Mouse (Mus musculus) limb, embryonic 11.5 days (tissue): ENCODE measurements around the gene Ppm1l. TPM values are rescaled to one million over a fixed set of nuclear protein-coding genes. Genes with fewer than 3 reads are reported as not detected.

ENCODE experiments used
- ATAC-seq: fragments of 200-750 bp; cut with Nextera tagmentation; 2 replicates; pipeline ENCODE4 v1.8.0; 2017; ENCODE audit warnings: low read depth; ENCODE audit not compliant: insufficient number of reproducible peaks, low FRiP score, low TSS enrichment
- DNase-seq: peaks from one replicate; pipeline ENCODE4 v3.0.0-alpha.2; 2015; ENCODE audit warnings: low spot score
- H3K27ac ChIP-seq: fragments of 300-500 bp; sonication (generic); replicated peaks from 2 replicates; pipeline ENCODE4 v1.5.1; 2014; ENCODE audit warnings: low read depth, mild to moderate bottlenecking, low read length
- H3K27me3 ChIP-seq: fragments of 300-500 bp; sonication (generic); 2 replicates; pipeline ENCODE4 v1.6.1; 2014; ENCODE audit warnings: mild to moderate bottlenecking, low read length, mixed read lengths; ENCODE audit not compliant: control insufficient read depth, insufficient read depth
- H3K36me3 ChIP-seq: fragments of 300-500 bp; sonication (generic); 2 replicates; pipeline ENCODE4 v1.6.1; 2014; ENCODE audit warnings: mild to moderate bottlenecking, low read length, moderate library complexity, mixed read lengths; ENCODE audit not compliant: control insufficient read depth, insufficient read depth
- H3K4me1 ChIP-seq: fragments of 300-500 bp; sonication (generic); 2 replicates; pipeline ENCODE4 v1.6.1; 2014; ENCODE audit warnings: low read length, mixed read lengths; ENCODE audit not compliant: control insufficient read depth, insufficient read depth
- H3K4me2 ChIP-seq: fragments of 300-500 bp; sonication (generic); 2 replicates; pipeline ENCODE4 v1.6.1; 2014; ENCODE audit warnings: low read depth, mild to moderate bottlenecking, moderate library complexity; ENCODE audit not compliant: severe bottlenecking
- H3K4me3 ChIP-seq: fragments of 300-500 bp; sonication (generic); 2 replicates; pipeline ENCODE4 v1.5.1; 2014; ENCODE audit warnings: low read depth, low read length
- H3K9ac ChIP-seq: fragments of 300-500 bp; sonication (generic); 2 replicates; pipeline ENCODE4 v1.6.1; 2014; ENCODE audit warnings: mild to moderate bottlenecking, low read length
- H3K9me3 ChIP-seq: fragments of 300-500 bp; sonication (generic); 2 replicates; pipeline ENCODE4 v1.6.1; 2016; ENCODE audit warnings: low read length; ENCODE audit not compliant: control insufficient read depth
- WGBS: fragments of 180-500 bp; shearing (Covaris S2); extraction: QIAGEN DNeasy Blood & Tissue Kit; methylation state at CpG from one replicate; pipeline ENCODE4 v1.1.7; 2014; 5-methylcytosine and 5-hydroxymethylcytosine counted together
- polyA plus RNA-seq: library from polyadenylated mRNA; unstranded; fragments of >200 nt; fragmentation: Nextera tagmentation; extraction: Ambion mirVana; gene quantifications from 2 replicates; pipeline ENCODE4 v1.2.1, GENCODE M21; 2014

The Ppm1l gene
- polyA plus RNA-seq, 1 experiment from 2014 or later = 10.5 TPM

GRCm38 (mm10) chr3:69527384-69527783, 210.7 kb downstream of the Ppm1l start:
- no peak for DNase-seq
- Histone ChIP-seq H3K4me1 (peaks cover 3% of the 10 kb centered on the region), H3K9ac (no peak overlapping the region), H3K27me3 (no peaks in the 10 kb centered on the region), H3K4me3 (no peak overlapping the region), H3K9me3 (no peaks in the 10 kb centered on the region), H3K27ac (no peak overlapping the region), H3K36me3 (no peaks in the 10 kb centered on the region), H3K4me2 (no peak overlapping the region)
- ATAC-seq = no peak
- WGBS = 65% methylated on average over 1 of the region's 1 CpGs

GRCm38 (mm10) chr3:69529576-69529975, 212.9 kb downstream of the Ppm1l start:
- 87% methylated on average over 7 of the region's 7 CpGs for WGBS
- H3K9me3 ChIP-seq = no peaks in the 10 kb centered on the region
- no peak overlapping the region for H3K4me3 ChIP-seq
- no peak overlapping the region for H3K9ac ChIP-seq
- H3K4me1 ChIP-seq = peaks cover 3% of the 10 kb centered on the region
- H3K36me3 ChIP-seq = no peaks in the 10 kb centered on the region
- H3K4me2 ChIP-seq = no peak overlapping the region
- no peak for ATAC-seq
- H3K27me3 ChIP-seq = no peaks in the 10 kb centered on the region
- DNase-seq = no peak
- no peak overlapping the region for H3K27ac ChIP-seq

- no peak for ATAC-seq
- DNase-seq = no peak
- no peak overlapping the region for H3K4me2 ChIP-seq
- no peaks in the 10 kb centered on the region; the same call in 1 of the 2 replicates for H3K4me1 ChIP-seq
- H3K36me3 ChIP-seq = no peaks in the 10 kb centered on the region
- no peak overlapping the region for H3K4me3 ChIP-seq
- no peak overlapping the region for H3K9ac ChIP-seq
- WGBS = 85% methylated on average over 9 of the region's 9 CpGs
- H3K27ac ChIP-seq = no peak overlapping the region
- H3K27me3 ChIP-seq = no peaks in the 10 kb centered on the region
- no peaks in the 10 kb centered on the region for H3K9me3 ChIP-seq
Measured at GRCm38 (mm10) chr3:69531511-69531910, 214.8 kb downstream of the Ppm1l start.

GRCm38 (mm10) chr3:69532687-69533086, 216.0 kb downstream of the Ppm1l start:
- Histone ChIP-seq H3K36me3 (no peaks in the 10 kb centered on the region), H3K9ac (no peak overlapping the region), H3K4me1 (peaks cover 2% of the 10 kb centered on the region; the same call in 1 of the 2 replicates), H3K4me3 (no peak overlapping the region), H3K4me2 (no peak overlapping the region), H3K27ac (no peak overlapping the region), H3K27me3 (no peaks in the 10 kb centered on the region), H3K9me3 (no peaks in the 10 kb centered on the region)
- no peak for DNase-seq
- WGBS = 84% methylated on average over 4 of the region's 4 CpGs
- ATAC-seq = no peak

GRCm38 (mm10) chr3:69535486-69535885, 218.8 kb downstream of the Ppm1l start:
- no peaks in the 10 kb centered on the region for H3K27me3 ChIP-seq
- 94% methylated on average over 10 of the region's 10 CpGs for WGBS
- no peak overlapping the region for H3K4me3 ChIP-seq
- ATAC-seq (no peak), DNase-seq (no peak)
- H3K36me3 ChIP-seq = no peaks in the 10 kb centered on the region
- peaks cover 2% of the 10 kb centered on the region; the same call in 1 of the 2 replicates for H3K4me1 ChIP-seq
- no peaks in the 10 kb centered on the region for H3K9me3 ChIP-seq
- no peak overlapping the region for H3K9ac ChIP-seq
- no peak overlapping the region for H3K27ac ChIP-seq
- no peak overlapping the region for H3K4me2 ChIP-seq

GRCm38 (mm10) chr3:69535941-69536647, 219.4 kb downstream of the Ppm1l start:
- Histone ChIP-seq H3K36me3 (no peaks in the 10 kb centered on the region), H3K9me3 (no peaks in the 10 kb centered on the region), H3K4me3 (no peak overlapping the region), H3K4me2 (no peak overlapping the region), H3K27me3 (no peaks in the 10 kb centered on the region), H3K27ac (0 out of 2 replicates have a peak overlapping the region, but pooled peaks have one; percentile 21), H3K9ac (no peak overlapping the region), H3K4me1 (peaks cover 2% of the 10 kb centered on the region; the same call in 1 of the 2 replicates)
- no peak for ATAC-seq
- WGBS = 76% methylated on average over 25 of the region's 25 CpGs
- no peak for DNase-seq

GRCm38 (mm10) chr3:69542962-69543361, 226.3 kb downstream of the Ppm1l start:
- no peak for DNase-seq
- H3K27ac ChIP-seq = no peak overlapping the region
- no peak overlapping the region for H3K4me3 ChIP-seq
- H3K4me2 ChIP-seq = no peak overlapping the region
- H3K36me3 ChIP-seq = no peaks in the 10 kb centered on the region
- ATAC-seq = no peak
- no peaks in the 10 kb centered on the region for H3K9me3 ChIP-seq
- H3K4me1 ChIP-seq = no peaks in the 10 kb centered on the region
- H3K27me3 ChIP-seq = no peaks in the 10 kb centered on the region
- WGBS = 88% methylated on average over 8 of the region's 8 CpGs
- H3K9ac ChIP-seq = no peak overlapping the region

- Histone ChIP-seq H3K9me3 (no peaks in the 10 kb centered on the region), H3K9ac (no peak overlapping the region), H3K4me3 (no peak overlapping the region), H3K36me3 (no peaks in the 10 kb centered on the region), H3K4me2 (no peak overlapping the region), H3K27ac (no peak overlapping the region), H3K4me1 (no peaks in the 10 kb centered on the region), H3K27me3 (no peaks in the 10 kb centered on the region)
- whole genome bisulfite sequencing = 97% methylated on average over 1 of the region's 1 CpGs
- DNase-seq = no peak
- ATAC-seq = no peak
Measured at GRCm38 (mm10) chr3:69543730-69544129, 227.1 kb downstream of the Ppm1l start.

- Histone ChIP-seq H3K27ac (no peak overlapping the region), H3K9ac (no peak overlapping the region), H3K4me2 (no peak overlapping the region), H3K36me3 (no peaks in the 10 kb centered on the region), H3K9me3 (no peaks in the 10 kb centered on the region), H3K27me3 (no peaks in the 10 kb centered on the region), H3K4me3 (no peak overlapping the region), H3K4me1 (no peaks in the 10 kb centered on the region)
- no peak for DNase-seq
- 90% methylated on average over 5 of the region's 5 CpGs for WGBS
- no peak for ATAC-seq
Measured at GRCm38 (mm10) chr3:69545017-69545416, 228.4 kb downstream of the Ppm1l start.
